Mouse (Mus musculus) right cerebral cortex, postnatal 4 days (tissue): ENCODE measurements around the gene Anp32a.

Experiments used
- DNase-seq: peaks from one replicate; pipeline ENCODE4 v3.0.0-alpha.2; 2022

Anp32a gene

GRCm38 (mm10) chr9:62370648-62371280 lies 29.7 kb downstream of the Anp32a start:
- DNase-seq, result no peak

- DNase-seq, result no peak
Measured at GRCm38 (mm10) chr9:62371745-62372555, 30.9 kb downstream of the Anp32a start.

DNA sequence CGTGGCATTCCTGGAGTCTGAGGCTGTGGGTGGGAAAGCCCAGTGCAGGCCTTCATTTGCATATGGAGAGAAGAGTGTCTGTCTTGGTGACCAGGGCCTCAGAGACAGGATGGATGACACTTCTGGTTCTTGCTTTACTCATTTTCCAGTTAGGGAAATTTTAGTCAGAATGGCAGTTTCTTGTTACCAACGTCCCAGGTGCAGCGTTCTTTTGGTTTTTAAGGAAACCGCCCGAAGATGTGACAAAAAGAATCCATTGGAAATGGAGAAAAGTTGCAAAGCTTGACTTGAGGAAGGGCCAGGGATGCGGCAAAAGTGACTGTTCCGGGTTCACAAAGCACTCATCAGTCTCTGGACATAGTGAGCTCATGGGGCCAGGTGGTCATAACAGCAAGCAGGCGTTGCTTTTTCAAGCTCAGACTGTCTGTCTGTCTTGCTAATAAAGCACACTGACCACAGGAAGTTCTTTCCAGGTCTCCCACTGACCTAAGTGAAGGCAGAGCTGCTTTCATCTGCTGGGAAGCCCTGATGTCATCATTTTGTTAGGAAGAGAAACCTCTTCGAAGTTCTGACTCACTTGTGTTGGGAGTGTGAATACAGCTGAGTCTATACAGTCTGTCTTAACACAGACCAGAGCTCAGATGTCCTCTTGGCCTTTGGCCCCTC lies 31.6 kb downstream of the Anp32a start:
- DNase-seq, result no peak

GRCm38 (mm10) chr9:62373222-62374123 lies 32.4 kb downstream of the Anp32a start:
- peak; percentile 76 for DNase-seq

- no peak for DNase-seq
Measured at GRCm38 (mm10) chr9:62374276-62374675, 33.2 kb downstream of the Anp32a start.

- no peak for DNase-seq
Measured at GRCm38 (mm10) chr9:62377897-62378296, 36.8 kb downstream of the Anp32a start.

GRCm38 (mm10) chr9:62380351-62380750 lies 39.3 kb downstream of the Anp32a start:
- DNase-seq, result no peak

DNA sequence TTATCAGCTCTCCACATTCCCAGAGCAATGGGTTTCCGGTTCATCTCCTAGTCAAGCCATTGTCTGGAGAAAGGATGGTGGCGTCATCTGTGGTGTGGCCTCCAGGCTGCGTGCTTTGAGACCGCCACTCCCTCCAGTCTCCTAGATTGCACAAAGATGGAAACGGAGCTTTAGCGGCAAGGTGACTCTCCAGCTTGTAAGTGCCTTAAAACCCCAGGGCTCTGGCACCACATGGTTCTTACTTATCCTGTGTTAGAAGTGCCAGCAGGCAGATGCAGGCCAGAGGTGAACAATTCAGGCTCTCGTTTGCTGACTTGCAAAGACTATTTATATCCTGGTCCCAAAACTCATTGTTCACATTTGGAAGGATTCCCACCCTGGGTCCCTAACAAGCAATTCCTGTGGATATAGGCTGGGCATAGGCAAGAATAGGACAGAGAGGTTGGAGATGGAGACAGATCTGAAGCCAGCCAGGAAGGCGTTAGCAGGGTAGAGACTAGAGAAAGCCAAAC lies 40.4 kb downstream of the Anp32a start:
- no peak for DNase-seq

DNA sequence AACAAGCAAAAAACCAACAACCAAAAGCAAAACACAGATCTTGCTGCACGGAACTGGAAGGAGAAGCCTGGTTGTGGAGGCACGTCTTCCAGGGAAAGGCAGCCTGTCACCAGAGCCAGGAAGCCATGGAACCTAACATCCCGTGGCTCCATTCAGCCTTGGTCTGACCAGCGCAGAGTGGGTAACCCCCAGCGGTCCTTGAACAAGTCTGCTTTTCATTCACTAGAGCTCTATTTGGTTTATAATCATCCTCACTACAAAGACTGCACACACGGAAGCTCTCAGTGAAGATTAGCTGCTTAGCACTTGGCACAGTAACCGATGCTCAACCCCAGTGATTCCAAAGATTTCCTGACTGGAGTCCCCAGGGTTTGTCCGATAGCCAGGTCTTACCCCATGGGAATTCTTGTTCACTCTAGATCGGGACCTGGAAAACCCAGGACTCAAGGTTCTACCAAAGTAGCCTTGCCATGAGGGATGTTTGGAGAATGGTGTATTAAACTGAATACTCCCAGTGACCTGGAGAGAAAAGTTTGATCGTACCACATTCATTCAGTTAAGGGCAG lies 41.5 kb downstream of the Anp32a start:
- no peak for DNase-seq

DNA sequence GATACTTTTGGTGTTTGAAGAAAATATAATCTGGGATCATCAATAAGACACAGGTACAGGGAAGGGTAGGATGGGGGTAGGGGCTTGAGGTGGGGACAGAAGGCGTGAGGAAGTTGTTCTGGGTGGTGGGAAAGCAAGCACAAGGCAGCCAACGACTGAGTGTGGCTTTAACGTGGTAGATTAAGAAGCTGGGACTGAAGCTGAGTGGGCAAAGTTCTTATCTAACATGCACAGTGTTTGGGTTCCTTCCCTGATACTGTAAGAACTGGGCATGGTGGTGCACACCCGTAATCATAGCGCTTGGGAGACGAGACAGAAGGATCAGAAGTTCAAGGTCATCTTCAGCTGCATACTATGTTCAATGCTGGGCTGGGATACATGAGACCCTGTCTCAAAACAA lies 44.0 kb downstream of the Anp32a start:
- no peak for DNase-seq

DNA sequence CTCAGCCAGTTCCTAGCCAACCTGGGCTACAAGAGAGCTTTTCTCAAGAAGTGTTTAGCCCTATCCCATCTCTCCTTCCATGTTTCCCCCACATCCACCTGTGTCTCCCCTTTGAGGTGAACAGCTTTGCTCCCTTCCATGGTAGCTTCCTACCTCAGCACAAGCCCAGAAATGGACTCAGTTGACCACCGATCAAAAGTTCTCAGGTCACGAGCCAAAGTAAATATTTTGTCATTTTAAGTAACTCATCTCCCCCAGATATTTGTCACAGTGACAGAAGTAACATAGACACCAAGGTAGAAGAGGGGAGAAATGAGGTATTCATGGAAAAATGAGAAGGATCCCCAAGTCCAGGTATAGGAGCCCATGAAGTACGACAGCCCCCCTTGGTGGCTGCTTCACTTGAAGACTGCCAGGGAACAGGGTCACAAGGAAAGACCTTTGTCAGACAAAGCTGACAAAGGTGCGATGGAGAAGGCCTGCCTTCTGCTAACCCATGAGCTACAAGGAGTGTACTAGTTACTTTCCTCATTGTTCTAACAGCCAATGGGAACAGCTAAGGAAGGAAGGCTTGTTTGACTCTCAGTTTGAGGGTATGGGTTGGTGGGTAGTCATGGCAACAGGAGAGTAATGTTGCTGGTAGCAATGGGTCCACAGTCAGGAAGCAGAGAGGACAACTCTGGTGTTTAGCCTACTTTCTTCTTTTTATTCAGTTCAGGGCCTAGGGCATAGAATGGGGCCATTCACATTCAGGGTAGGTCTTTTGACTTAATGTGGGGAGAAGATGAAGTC lies 44.8 kb downstream of the Anp32a start:
- no peak for DNase-seq

GRCm38 (mm10) chr9:62389735-62390134 lies 48.6 kb downstream of the Anp32a start:
- no peak for DNase-seq

DNA sequence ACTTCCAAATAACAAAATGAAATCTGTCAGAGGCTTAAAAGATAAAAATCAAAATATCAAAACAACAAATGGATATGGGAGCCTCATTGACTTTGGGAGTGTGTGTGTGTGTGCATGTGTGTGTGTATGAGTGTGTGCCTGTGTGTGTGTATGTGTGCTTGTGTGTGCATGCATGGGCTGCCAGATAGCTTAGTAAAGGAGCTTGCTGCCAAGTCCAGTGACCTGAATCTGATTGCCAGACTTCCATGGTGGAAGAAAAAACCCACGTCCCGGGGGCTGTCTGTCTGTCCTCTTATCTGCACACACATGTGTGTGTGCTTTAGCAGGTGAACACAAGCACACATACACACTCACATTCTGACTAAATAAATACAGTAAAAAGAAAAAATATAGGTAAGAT lies 52.4 kb downstream of the Anp32a start:
- no peak for DNase-seq

GRCm38 (mm10) chr9:62394163-62394562 lies 53.1 kb downstream of the Anp32a start:
- DNase-seq, result no peak

DNA sequence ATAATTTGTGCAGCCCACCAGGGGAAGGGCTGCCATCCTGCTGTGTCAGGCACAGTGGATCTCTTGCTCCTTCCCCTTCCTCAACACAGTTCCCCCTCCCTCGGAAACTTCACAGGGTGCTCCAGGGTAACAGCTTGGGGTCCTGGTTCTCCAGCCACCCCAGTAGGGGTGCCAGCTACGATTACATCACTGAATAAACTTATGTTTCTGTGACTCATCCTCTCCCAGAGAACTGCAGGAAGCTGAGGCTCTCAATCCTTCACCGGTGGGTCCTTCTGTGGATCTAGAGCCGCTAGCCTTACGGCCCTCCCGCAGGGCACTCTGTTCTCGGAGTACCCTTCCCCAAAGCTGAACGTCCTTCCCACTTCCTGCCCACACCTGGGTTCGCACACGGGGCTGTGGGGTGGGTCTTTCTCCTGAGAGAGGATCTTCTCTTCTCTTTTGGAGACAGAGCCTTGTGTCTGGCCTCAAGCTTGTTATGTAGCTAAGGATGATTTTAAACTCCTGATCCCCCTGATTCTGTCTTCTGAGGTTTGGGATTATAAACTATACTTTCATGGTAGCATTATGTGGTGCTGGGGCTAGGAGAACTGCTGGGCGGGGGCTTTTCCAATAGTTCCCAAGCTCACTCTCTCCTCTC lies 59.6 kb downstream of the Anp32a start:
- DNase-seq, result no peak

DNA sequence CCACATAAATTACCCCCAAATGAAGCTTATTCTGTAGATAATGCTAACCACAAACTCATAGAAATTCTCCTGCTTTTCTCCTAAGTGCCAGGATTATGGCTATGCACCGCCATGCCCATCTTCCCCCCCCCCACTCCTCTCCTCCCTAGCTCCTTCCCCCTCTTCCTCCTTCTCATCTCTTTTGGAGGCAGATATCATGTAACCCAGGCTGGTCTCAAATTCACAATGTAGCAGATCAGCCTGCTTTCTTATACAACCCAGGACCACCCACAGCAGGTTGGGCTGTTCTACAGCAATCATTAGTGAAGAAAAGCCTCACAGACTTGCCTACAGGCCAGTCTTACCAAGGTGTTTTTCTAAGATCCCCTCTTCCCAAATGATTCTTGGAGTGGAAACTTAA lies 60.5 kb downstream of the Anp32a start:
- no peak for DNase-seq

DNA sequence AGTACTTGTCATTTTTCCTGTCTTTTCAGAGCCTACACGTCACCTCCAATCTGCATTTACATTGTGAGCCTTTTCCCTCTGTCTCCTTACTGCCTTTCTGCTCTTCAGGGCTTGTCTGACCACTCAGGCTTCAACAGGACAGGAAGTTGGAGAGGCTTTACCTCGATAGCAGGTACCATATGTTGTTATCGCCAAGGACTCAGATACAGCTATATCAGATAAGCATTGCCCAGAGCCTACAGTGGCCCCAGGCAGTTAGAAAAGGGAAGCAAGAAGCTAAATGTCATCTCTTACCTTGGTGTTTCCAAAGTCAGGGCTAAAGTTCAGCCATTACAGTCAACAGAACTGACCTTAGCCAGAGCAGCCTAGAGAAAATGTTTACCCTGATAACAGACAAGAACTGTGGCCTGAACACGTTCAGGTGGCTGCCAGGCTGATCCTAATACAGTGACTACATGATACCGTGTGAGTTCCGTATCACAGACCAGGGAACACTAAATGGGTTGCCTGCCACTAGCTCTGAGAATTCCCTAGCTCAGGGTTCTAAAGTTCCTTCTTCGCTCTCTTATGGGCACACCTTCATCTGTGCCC lies 65.4 kb downstream of the Anp32a start:
- DNase-seq, result no peak

- DNase-seq, result no peak
Measured at GRCm38 (mm10) chr9:62407357-62408146, 66.5 kb downstream of the Anp32a start.

DNA sequence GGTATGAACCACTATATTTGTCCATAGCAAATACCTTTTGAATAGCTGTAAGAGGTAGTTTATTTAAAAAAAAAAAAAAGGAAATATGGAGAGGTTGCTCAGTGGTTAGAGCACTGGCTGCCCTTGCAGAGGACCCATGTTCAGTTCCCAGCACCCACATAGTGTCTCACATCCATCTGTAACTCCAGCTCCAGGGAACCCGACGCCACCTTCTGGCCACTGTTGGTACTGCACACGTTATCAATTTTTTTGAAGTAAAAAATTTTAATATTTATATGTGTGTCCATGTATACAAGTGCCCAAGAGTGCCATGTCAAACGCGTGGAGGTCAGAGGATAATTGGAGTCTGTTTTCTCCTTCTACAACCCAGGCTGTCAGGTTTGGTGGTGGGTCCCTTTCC lies 77.6 kb downstream of the Anp32a start:
- no peak for DNase-seq
